Mouse (Mus musculus) left cerebral cortex, adult 18-20 months (tissue): ENCODE measurements around the gene Pld1. TPM values are rescaled to one million over a fixed set of nuclear protein-coding genes. Genes with fewer than 3 reads are reported as not detected.

Experiments
- DNase-seq, 2 experiments: peaks; one replicate each; pipeline ENCODE4 v3.0.0; 2021 to 2022; ENCODE audit warnings: low spot score in 2 of 2, mixed read lengths in 1 of 2
- total RNA-seq, 2 experiments: library from RNA; stranded (reverse); gene quantifications; 2 replicates each; pipeline ENCODE4 v1.2.3; 2021

The Pld1 gene
- total RNA-seq, 2 experiments from 2014 or later: 5.5 to 7.6 TPM

DNA sequence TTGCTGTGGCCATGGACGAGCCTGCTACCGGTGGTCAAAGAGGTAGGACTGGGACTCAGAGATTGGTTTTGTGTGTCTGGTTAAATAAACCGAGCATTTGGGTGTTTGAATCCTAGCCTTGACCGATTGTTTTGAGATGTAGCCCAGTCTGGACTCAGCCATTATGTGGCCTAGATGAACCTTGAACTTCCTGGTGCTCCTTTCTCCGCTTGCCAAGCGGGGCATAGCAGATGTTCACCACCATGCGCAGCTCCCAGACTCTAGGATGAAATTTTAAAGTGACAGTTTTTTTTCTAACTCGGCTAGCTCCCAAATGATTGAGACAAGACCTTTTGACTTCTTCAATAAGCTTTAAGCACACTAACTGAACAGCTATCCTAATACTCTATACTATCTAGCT lies 102.7 kb downstream of the Pld1 start:
- DNase-seq: no peak

DNA sequence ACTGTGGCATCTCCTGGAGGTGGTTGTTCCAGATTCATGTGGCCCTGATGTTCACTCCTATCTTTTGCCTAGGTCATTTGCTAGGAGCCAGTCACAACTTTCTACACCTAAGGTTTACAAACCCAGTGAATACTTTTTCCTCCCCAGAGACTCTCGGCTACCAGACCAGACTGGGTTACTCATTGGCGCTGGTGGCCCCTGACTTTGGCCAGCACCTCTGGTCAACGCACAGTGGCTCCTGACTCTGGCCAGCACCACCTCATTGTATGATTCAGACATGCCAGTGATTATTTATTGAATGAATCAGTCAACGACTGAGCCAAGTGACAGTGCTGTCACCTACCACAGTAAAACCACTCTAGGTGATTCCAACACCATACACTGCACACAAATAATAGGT lies 103.9 kb downstream of the Pld1 start:
- no peak for DNase-seq

DNA sequence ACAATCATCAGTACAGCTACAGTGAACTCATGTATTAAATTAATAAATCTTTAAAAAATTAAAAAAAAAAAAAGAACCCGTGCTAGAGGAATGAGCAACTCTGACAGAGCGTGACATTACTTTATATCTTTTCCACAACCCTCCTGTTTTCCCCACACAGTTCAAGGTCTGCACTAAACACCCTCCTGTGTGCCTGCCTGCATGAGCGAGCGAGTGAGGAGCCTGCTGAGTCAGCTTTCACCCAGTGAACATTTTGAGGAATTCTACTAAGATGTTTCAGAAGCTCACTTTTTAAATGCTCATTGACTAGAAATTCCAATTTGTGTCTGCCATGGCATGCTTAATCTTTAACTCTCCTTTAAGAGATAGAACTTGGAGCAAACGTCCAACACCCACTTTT lies 109.1 kb downstream of the Pld1 start:
- no peak for DNase-seq

DNA sequence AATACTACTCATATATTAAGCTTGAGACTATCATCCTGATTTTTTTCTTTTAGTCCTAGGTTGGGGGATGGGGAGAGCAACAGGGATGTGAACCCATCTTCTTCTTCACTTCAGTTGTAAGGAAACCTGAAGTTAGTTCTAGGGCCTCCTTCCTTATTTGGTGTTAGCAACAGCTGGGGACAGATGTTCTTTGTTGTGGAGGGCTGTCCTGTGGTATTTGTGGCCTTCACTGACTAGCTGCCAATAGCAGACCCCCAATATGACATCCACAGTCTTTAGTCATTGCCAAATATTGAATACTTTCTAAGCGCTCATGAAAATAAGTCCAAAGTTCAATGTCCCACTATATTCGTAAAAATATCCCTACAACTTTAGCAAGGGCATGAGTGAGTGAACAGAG lies 111.0 kb downstream of the Pld1 start:
- no peak for DNase-seq

DNA sequence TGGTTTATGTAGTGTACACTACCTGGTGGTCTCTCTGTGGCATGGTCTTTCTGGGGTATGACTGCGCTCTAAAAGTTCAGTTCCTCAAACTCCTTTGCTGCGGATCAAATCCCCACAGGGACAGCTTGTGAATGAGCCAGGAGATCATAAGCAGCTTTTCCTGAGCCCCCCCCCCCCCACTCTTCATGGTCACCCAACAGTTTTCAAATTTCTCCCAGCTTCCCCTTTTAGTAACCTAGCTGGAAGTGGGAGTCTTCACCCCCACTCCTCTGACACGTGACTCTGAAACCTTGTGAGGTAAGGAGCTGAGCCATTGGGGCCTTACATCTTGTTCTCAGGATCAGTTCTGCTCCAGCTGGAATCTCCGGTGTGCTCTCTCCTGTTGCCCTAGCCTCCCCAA lies 114.6 kb downstream of the Pld1 start:
- DNase-seq: no peak

DNA sequence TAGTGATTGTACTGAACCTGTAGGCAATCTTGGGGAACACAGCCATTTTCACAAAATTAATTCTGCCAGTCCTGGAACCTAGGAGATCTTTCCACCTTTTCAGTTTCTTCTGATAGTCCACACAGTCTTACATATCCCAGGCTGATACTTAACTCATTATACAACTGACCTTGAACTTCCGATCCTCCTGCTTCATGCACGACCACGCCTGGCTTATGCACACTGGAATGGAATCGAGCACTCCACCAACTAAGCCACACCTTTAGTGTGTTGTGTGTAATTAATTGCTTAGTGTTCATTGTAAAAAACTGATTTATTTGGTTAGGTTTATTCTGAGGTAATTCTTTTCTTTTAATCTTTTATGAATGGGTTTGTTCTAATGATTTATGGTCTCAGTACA lies 122.2 kb downstream of the Pld1 start:
- DNase-seq: no peak

DNA sequence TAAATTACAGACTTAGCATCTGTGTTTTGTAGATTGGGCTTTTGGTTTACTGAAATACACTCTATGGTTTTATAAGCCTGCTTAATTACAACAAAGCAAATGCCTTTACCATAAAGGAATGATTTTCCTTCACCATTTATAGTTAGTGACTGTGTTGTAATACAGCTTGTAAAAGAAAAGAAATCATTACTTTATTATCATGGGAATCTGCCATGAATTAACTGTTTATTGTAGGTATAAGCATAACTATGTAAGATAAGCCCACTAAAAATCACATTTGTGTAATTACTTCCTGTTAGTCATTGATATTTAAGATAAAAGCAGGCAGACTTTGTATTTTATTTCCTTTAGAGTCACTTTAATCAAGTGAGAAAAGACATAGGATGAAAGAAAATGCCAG lies 122.7 kb downstream of the Pld1 start:
- no peak for DNase-seq

DNA sequence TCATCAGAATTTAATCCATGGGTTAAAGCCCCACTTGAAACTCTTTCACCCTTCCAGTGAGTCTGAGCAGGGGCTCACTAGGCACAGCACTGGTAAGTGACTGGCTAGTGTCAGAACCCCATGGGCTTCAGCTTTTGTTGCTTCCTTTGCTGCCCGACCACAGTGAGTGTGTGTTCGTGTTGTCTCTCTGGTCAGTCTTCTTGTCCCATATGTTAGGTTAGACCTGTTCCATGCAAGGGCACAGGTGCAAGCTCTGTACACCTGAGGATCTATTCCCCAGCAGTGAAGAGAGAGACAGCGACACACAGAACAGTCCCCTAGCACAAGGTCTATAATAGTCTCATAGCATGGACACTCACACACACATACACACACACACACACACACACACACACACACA lies 140.7 kb downstream of the Pld1 start:
- no peak for DNase-seq

DNA sequence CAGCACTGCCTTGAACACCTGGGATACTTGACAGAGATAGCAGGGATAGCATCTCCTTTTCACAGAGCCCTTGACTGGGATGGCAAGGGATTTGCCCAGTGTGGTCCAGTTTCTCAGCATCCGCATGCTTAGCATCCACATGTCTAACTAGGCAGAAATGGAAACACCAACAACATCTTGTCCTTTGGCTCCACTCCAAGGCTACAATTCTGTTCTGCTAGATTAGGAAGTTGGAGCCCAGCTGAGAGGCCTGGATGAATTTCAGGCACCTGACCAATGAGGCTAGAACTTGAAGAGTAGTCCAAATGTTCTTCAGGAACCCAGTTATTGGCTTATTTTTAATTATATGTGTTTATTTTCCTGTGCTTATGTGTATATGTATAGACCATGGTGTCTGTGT lies 141.6 kb downstream of the Pld1 start:
- DNase-seq: no peak

DNA sequence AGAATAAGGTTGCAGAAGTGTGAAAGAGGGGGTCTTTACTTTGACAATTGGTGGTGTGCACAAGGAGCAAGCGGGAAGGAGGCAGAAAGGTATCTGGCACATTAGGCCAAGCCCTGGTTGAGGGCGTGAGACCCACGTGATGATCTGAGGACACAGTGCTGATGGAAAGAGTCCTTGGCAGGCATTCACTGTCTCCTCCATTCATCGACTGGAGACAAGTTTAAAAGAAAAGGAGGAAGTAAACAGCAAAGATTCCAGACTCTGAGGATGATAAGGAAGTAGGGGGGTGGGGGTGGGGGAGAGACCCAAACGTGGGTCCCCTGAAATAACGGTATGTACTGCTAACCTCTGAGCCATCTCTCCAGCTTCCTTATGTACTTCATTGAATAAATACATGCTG lies 142.5 kb downstream of the Pld1 start:
- no peak for DNase-seq

DNA sequence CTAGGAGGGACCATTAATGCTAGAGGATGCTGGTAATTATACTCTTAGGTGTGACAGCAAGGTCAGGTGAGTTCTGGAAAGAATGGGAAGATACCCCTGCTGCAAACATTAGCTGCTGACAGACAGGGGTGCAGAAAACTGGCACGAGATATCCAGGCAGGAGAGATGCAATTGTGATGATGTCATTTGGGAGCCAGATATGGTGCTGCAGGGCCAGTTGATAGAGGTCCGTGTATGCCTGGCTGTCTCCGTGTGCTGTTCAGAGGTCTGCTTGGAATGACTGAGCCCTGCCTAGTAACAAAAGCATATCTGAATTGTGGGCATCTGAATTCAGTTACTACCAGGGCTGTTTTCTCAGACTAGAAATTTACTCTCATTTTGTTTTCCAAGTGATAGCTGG lies 144.7 kb downstream of the Pld1 start:
- no peak for DNase-seq

DNA sequence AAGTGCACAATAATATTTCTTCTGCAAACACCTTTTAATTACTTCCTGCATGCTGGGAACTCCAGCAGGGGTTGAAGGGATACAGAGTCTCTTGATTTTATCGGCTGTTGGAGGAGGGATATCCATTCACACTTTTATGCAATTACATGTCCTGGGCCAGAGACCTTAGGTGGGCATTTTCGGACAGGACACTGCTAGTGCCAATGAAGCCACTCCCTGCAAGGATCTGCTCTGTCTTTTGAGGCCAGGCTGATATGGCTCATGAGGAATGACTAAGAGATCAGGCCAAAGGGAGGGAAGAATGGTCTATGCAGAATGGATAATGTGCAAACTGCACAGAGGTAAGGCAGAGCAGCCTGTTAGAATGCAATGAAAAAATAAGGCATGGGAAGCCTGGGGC lies 145.8 kb downstream of the Pld1 start:
- no peak for DNase-seq

DNA sequence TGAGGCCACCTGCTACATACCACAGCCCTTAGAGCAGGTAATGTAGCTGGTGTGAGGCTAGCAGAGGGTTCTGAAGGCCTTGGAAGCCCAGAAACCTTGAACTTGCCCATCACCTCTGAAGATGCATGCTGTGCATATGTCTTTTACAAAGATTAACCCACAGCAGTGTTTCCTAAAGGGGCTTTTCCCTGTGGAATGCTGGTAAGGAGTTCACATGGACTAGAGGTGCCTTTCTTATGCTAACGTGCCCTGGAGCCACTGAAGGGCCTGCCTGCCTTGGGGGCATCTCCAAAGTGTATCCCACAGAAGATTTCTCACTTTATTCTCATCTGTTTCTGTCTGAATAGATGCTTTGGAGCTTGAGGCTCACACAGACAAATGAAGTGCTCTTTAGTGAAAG lies 152.8 kb downstream of the Pld1 start:
- DNase-seq: no peak

DNA sequence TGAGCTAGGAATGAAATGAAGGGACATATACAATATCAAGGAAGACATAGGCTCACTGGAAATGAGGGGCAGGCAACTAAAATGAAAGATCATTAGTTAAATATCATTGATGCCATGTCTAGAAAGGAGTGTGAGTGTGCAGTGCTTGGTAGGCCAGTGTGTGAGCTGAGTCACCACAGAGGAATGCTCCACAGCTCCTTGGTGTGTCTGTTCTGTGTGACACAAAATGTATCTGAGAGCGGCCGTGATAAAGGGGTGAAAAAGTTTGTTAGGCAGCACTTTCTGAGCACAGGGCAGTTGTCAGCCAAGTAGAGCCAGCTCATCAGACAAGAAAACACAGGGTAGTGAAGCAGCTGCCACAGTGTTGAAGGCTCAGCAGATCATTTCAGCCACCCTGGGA lies 153.2 kb downstream of the Pld1 start:
- no peak for DNase-seq

DNA sequence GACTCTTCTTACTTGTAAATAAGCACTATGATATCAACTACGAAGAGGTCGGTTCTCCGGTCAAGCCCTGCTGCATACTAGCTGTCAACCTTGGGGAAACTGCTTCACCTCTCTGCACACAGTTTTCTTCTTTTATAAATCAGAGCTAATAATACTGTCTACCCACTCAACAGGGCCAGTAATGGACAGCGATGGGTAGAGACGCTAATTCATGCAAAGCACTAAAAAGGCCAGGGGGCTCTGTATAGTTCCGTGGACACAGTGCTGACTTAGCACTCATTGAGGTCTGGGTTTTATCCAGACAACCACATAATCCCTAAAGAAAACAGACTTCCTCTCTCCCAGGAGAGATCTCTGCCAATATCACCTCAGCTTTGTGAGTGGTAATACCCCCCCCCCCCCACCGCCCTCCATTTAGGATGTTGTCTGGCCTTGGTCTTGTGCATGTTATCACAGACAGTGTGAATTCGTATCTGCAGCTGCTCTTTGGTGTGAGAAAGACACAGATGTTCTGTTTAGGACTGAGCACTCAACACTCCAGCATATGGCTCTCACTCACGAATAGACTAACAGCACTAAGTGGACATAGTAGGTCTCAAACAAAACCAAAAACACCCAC lies 155.3 kb downstream of the Pld1 start:
- no peak for DNase-seq

DNA sequence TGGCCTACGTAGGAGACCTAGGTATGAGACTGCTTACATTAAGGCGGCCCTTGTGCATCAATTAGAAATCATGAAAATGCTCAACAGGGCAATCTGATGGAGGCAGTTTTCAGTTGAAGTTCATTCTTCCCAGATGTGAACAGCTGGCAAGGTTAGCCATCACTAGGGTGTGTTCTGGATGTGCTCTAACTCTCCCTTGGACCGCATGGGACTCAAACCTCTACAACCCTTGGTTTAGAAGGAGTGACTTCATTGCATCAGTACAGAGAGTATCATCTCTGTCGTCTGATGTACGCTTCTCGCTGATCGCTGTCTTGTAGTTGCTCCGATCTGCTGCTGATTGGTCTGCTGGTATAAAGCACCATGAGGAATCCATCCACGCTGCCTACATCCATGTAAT lies 157.0 kb downstream of the Pld1 start:
- DNase-seq: no peak

DNA sequence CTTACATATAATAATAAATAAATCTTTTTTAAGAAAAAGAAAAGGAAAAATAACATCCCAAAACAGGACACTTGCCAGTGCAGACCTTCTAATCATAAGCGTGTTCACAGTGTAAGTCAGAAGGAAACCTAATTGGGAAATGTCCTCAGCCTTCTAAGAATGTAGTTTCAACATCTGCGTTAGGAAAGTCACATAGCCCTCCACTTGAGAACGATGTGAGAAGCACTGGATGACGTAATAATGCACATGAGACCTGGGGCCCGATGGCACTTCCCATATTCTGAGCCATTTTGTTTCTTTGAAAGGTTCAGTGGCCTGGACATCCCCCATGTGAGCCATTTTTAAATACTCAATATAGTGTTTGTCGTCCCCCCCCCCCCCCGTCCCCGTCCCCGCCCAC lies 160.7 kb downstream of the Pld1 start:
- DNase-seq: no peak

DNA sequence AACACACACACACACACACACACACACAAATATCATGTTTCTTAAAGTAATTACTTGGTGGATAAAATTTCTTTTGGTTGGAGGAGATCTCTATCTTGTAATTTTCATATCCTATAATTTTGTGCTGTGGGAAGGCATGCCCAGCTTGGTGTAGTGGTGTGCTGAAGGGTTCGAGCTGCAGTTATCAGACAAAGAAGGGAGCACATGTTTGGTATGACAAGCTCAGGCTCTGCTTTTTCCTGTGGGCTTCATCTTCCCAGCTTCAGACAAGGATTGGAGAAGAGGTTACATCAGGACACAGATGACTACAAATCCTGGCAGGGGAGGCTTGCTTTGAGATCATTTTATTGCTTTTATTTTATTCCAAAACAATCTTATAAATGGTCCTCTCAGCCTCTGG lies 166.5 kb downstream of the Pld1 start:
- DNase-seq: no peak

DNA sequence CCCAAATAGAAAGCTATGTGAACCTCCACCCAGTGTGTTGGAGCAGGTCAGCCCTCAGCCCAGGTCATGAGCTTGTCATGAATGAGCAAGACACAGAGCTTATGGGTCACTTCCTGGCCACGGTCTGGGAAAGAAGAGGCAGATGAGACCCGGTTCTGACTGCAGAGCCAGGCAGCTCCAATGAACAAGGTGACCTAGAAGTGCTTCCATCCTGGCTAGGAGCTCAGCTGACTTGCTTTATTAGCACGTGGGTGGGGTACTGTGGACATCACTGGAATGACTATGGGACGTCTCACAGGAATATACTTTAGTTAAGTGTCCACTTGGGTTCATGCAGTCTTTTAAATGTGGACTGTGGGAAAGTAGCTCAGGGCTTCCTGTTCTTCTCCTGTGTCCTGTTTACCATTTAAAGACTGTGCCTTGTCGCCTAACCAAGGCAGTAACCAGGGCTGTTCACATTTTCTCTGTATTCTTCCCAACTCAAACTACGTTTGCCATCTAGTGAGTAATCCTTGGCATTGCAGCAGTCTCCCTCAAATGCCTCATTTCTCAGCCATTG lies 169.0 kb downstream of the Pld1 start:
- DNase-seq: peak; percentile 25 to 39

DNA sequence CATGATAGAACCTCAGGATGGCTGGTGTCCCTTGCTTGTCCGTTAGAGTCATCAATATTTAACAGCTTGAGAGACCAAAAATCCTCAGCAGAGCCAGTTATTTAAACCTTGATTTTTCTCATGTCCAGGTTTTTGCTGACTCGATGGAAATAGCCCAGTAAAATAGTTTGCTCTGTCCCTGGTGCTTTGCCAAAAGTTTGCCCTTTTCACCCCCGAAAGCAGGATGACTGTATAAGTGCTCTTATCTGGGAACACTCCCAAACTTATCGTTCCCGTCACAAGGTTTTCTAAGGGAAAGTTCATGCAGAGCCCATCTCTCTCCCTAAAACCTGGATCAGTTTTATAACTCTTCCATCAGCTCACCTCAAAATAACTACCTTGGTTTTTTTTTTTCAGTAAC lies 173.0 kb downstream of the Pld1 start:
- no peak for DNase-seq

DNA sequence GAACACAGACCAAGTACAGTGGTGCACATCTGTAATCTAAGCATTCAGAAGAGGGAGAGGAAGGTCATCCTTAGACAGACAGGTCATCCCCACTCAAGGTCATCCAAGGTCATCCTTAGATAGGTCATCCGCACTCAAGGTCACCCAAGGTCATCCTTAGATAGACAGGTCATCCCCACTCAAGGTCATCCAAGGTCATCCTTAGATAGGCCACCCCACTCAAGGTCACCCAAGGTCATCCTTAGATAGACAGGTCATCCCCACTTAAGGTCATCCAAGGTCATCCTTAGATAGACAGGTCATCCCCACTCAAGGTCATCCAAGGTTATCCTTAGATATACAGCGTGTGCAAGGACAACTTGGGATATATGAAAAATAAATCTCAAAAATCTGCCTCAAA lies 175.4 kb downstream of the Pld1 start:
- DNase-seq: no peak

DNA sequence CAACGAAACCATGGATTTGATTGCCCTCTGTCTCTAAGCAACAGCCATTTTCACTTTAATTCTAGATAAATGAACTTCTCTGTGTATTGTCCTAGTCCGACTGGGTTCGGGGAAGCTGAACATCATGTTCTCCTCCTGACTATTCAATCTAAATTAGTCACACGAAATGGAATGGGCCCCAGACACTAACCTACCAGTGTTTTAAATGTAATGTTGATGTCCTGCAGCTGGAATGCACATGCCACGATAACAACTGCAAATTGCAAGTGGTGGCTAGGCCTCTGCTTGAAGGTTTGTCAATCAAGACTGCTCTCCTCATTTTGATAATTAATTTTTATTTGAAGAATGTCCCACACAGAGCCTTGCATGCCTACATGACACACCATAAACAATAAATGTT lies 203.2 kb downstream of the Pld1 start:
- no peak for DNase-seq

DNA sequence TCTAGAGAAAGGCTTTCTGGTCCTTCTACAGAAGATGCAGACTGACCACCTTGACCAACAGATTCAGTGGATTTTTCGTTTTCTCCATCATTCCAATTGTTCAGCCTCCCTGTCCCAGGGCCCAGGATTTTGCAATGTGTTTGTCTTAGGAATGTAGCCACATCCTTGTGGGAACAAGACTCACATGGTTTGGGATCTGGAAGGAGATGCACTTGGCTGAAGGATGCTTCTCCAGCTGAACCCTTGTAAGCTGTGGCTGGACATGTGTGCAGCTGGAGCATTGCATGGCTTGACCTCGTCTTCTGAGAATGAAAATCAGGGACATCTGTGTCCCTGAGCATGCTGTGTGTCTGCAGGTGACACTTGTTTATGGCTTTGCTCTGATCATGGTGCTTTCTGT lies 203.6 kb downstream of the Pld1 start:
- DNase-seq: no peak

DNA sequence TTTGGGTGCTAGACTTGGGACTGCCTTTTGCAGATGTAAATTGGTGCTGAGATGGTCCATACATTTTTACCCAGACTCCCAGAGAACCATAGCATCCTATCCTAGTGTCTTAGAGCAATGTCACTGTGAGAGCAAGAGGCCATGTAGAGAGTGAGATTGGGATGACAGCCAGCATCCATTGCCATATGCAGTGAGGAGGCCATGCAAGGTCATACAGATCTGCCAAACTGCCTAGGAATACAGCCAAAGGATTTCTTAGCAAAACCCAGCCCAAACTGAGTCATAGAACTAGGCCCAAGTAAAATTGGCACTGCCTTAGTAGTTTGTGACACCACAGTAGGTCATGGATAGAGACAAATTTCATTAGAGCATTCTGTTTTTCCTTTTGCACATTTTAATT lies 206.2 kb downstream of the Pld1 start:
- DNase-seq: no peak
